Mouse (Mus musculus): ENCODE results near the gene Myh2.

GRCm38 (mm10) chr11:67199752-67200151, 28.9 kb downstream of the Myh2 start, which contains the start of gene Myh1:
- TF ChIP-seq MAFK (IDR thresholded peaks at IDR 0.05; ENCODE audit: insufficient read depth, low read depth, low read length) (no peak), ZC3H11A (IDR thresholded peaks at IDR 0.05; ENCODE audit: borderline replicate concordance, low read depth, low read length) (no peak), HCFC1 (IDR thresholded peaks at IDR 0.05; ENCODE audit: borderline replicate concordance, insufficient read depth, low read length) (no peak), CHD2 (IDR thresholded peaks at IDR 0.05; ENCODE audit: low read depth, low read length) (no peak), ZNF384 (IDR thresholded peaks at IDR 0.05; ENCODE audit: low read depth, low read length) (no peak)
